Mouse (Mus musculus) liver, adult 2 months (tissue): ENCODE data around the gene Lrsam1. TPM values are rescaled to one million over a fixed set of nuclear protein-coding genes. Genes with fewer than 3 reads are reported as not detected.

ENCODE experiments used
- DNase-seq: peaks from one replicate; pipeline ENCODE4 v3.0.0-alpha.2; 2011; ENCODE audit warnings: low read depth, low spot score; ENCODE audit errors: extremely low read depth
- H3K27ac ChIP-seq: fragments of 200-500 bp; replicated peaks from 2 replicates; pipeline ENCODE4 v1.5.1; 2012; ENCODE audit warnings: low read depth, mild to moderate bottlenecking, control low read depth, inconsistent platforms, low read length; ENCODE audit not compliant: insufficient read depth
- H3K27me3 ChIP-seq: fragments of 200-500 bp; 2 replicates; pipeline ENCODE4 v1.6.1; 2012; ENCODE audit warnings: mild to moderate bottlenecking, moderate library complexity, low read length, inconsistent platforms; ENCODE audit not compliant: control insufficient read depth, insufficient read depth
- H3K36me3 ChIP-seq: fragments of 200-500 bp; 2 replicates; pipeline ENCODE4 v1.6.1; 2012; ENCODE audit warnings: low read length, inconsistent platforms; ENCODE audit not compliant: control insufficient read depth, insufficient read depth
- H3K4me1 ChIP-seq: fragments of 200-500 bp; 2 replicates; pipeline ENCODE4 v1.6.1; 2011; ENCODE audit warnings: low read length; ENCODE audit not compliant: control insufficient read depth, insufficient read depth
- H3K4me3 ChIP-seq: fragments of 200-500 bp; 2 replicates; pipeline ENCODE4 v1.5.1; 2011; ENCODE audit warnings: low read depth, mild to moderate bottlenecking, control low read depth, low read length, moderate library complexity; ENCODE audit not compliant: insufficient read depth
- H3K79me2 ChIP-seq: fragments of 200-500 bp; 2 replicates; pipeline ENCODE4 v1.6.1; 2012; ENCODE audit warnings: inconsistent platforms, mild to moderate bottlenecking, low read length, moderate library complexity; ENCODE audit not compliant: control insufficient read depth, insufficient read depth
- H3K9ac ChIP-seq: fragments of 200-500 bp; 2 replicates; pipeline ENCODE4 v1.6.1; 2012; ENCODE audit warnings: low read depth, mild to moderate bottlenecking, control low read depth, inconsistent platforms, low read length
- CTCF ChIP-seq: fragments of 200-500 bp; IDR thresholded peaks from 2 replicates; pipeline ENCODE4 v1.5.1; 2011; ENCODE audit warnings: low read depth, low read length, control low read depth
- POLR2A ChIP-seq: fragments of 200-500 bp; IDR thresholded peaks from 2 replicates; pipeline ENCODE4 v1.6.1; 2011; ENCODE audit warnings: low read length, control low read depth; ENCODE audit not compliant: insufficient read depth; ENCODE audit errors: extremely low read depth
- WGBS: fragments of 180-500 bp; shearing (Covaris S2); methylation state at CpG from one replicate; pipeline ENCODE4 v1.1.7; 2018; 5-methylcytosine and 5-hydroxymethylcytosine counted together
- polyA plus RNA-seq: library from polyadenylated mRNA; depleted of rRNA; stranded (reverse); fragments of >200 nt; gene quantifications from 2 replicates; pipeline ENCODE4 v1.2.3, GENCODE M21; 2012
- total RNA-seq: library from RNA; depleted of rRNA; stranded (reverse); fragments of >200 nt; gene quantifications from 2 replicates; pipeline ENCODE4 v1.2.3, GENCODE M21; 2014

Lrsam1 gene
- total and polyA plus RNA-seq, 2 experiments, result 6.0 to 9.7 TPM

DNA sequence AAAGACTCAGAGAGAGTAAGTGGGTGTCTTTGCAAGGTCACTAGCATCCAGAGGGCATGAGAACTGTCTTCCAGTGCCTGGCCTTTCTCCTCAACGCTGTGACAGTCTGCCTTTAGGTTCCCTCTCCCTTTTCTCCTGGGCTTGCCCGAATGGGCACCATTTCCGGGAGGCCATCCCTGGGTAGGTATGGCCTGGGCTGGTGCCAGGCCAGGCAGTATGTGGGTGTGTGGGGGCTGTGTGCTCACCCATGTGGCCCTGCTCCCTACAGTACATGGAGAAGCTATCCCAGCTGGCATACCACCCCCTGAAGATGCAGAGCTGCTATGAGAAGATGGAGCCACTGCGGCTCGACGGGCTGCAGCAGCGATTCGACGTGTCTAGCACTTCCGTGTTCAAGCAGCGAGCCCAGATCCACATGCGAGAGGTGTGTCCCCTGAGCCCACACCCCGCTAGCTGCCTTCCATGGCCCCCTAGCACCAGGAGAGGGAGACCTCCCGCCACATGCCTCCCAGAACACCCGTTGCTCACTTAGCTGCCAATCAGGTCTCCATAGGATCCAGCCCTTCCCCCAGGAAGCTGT is 39.5 kb downstream of the Lrsam1 start:
- Histone ChIP-seq H3K36me3 (no peaks in the 10 kb centered on the region), H3K4me1 (peaks cover 11% of the 10 kb centered on the region), H3K79me2 (no peaks in the 10 kb centered on the region)

DNA sequence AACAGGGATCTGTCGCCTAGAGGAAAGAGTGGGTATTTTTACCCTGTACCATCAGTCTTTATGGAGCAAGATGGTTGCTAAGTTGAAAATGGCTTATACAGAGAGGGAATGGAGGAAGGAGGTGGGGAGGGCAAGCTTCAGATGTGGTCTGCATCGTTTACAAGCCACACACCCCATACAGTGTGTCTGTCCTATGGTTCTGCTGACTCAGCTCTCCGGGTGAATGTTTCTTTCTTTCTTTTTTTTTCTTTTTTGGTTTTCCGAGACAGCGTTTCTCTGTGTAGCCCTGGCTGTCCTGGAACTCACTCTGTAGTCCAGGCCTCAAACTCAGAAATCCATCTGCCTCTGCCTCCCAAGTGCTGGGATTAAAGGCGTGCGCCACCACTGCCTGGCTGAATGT is 40.2 kb downstream of the Lrsam1 start:
- 90% methylated on average over 7 of the region's 7 CpGs for WGBS
- no peaks in the 10 kb centered on the region for H3K36me3 ChIP-seq

More for the DNA sequence above, 39.5 kb downstream of the Lrsam1 start:
- Histone ChIP-seq H3K9ac (no peak overlapping the region), H3K27me3 (no peaks in the 10 kb centered on the region), H3K27ac (no peak overlapping the region), H3K4me3 (no peak overlapping the region)
- WGBS, result 94% methylated on average over 15 of the region's 15 CpGs
- TF ChIP-seq POLR2A, result no peak
- no peak for TF ChIP-seq CTCF
- DNase-seq, result no peak

GRCm38 (mm10) chr2:32918391-32918790 is 43.0 kb downstream of the Lrsam1 start:
- Histone ChIP-seq H3K36me3 (no peaks in the 10 kb centered on the region), H3K4me1 (peaks cover 16% of the 10 kb centered on the region), H3K4me3 (no peak overlapping the region), H3K27me3 (no peaks in the 10 kb centered on the region), H3K9ac (peak overlapping the region; percentile 11; the same call in 1 of the 2 replicates), H3K79me2 (no peaks in the 10 kb centered on the region), H3K27ac (peak overlapping the region; percentile 30)
- 29% methylated on average over 9 of the region's 9 CpGs for WGBS
- no peak for TF ChIP-seq POLR2A
- no peak for TF ChIP-seq CTCF
- DNase-seq, result peak; percentile 84

More for the DNA sequence above, 40.2 kb downstream of the Lrsam1 start:
- no peaks in the 10 kb centered on the region for H3K79me2 ChIP-seq
- peaks cover 11% of the 10 kb centered on the region for H3K4me1 ChIP-seq
- H3K4me3 ChIP-seq, result no peak overlapping the region
- no peak for DNase-seq
- no peak overlapping the region for H3K27ac ChIP-seq
- H3K9ac ChIP-seq, result no peak overlapping the region
- no peaks in the 10 kb centered on the region for H3K27me3 ChIP-seq
- TF ChIP-seq POLR2A (no peak), CTCF (no peak)

GRCm38 (mm10) chr2:32917526-32917925 is 43.9 kb downstream of the Lrsam1 start:
- no peak overlapping the region for H3K9ac ChIP-seq
- H3K4me3 ChIP-seq, result no peak overlapping the region
- H3K4me1 ChIP-seq, result peaks cover 16% of the 10 kb centered on the region
- peak; percentile 26 for DNase-seq
- H3K79me2 ChIP-seq, result no peaks in the 10 kb centered on the region
- TF ChIP-seq CTCF, result no peak
- TF ChIP-seq POLR2A, result no peak
- no peaks in the 10 kb centered on the region for H3K36me3 ChIP-seq
- no peak overlapping the region for H3K27ac ChIP-seq
- 57% methylated on average over 11 of the region's 11 CpGs for WGBS
- H3K27me3 ChIP-seq, result no peaks in the 10 kb centered on the region

- Histone ChIP-seq H3K27me3 (no peaks in the 10 kb centered on the region), H3K79me2 (no peaks in the 10 kb centered on the region), H3K4me3 (no peak overlapping the region), H3K27ac (peak overlapping the region; percentile 62), H3K36me3 (no peaks in the 10 kb centered on the region), H3K9ac (peak overlapping the region; percentile 37; the same call in 1 of the 2 replicates), H3K4me1 (peaks cover 16% of the 10 kb centered on the region)
- TF ChIP-seq POLR2A, result no peak
- no peak for TF ChIP-seq CTCF
- peak; percentile 42 for DNase-seq
- WGBS, result 49% methylated on average over 3 of the region's 3 CpGs
Observed at GRCm38 (mm10) chr2:32914896-32915295, 46.5 kb downstream of the Lrsam1 start.

DNA sequence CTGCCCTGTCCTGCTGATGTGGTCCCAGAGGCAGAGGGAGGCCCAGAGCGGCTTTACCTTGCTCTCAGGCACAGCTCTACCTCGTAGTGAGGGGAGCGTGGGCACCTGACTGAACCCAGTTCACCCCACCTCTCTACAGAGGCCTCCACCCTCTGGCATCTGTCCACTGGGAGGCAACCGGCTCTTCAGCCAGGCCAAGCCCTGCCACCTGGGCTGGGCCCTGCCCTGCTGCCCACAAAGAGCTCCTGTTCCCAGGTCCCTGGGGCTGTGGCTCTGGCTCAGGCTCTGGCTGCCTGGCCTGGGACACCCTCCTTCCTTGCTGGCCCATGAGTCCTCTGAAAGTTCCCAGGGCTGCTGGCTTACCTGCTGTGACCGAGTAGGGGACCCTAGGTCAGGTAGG is 47.1 kb downstream of the Lrsam1 start:
- H3K27ac ChIP-seq, result peak overlapping the region; percentile 62
- H3K4me1 ChIP-seq, result peaks cover 16% of the 10 kb centered on the region
- H3K27me3 ChIP-seq, result no peaks in the 10 kb centered on the region
- WGBS, result 52% methylated on average over 5 of the region's 5 CpGs
- H3K4me3 ChIP-seq, result no peak overlapping the region
- peak overlapping the region; percentile 37 for H3K9ac ChIP-seq
- H3K79me2 ChIP-seq, result no peaks in the 10 kb centered on the region
- no peaks in the 10 kb centered on the region for H3K36me3 ChIP-seq
- TF ChIP-seq CTCF (no peak), POLR2A (no peak)
- DNase-seq, result peak; percentile 25
